Mouse (Mus musculus): ENCODE data around the gene Ltv1.

- TF ChIP-seq GATA1 (IDR thresholded peaks at IDR 0.05; ENCODE audit: low read length) (no peak), TAL1 (IDR thresholded peaks at IDR 0.05; ENCODE audit: low read length) (no peak)
These were observed 17.1 kb upstream of the Ltv1 start for GRCm38 (mm10) chr10:13209930-13210637.
